Comparison of ENCODE assay signal across 9 mouse cellular contexts in the genomic region with DNA sequence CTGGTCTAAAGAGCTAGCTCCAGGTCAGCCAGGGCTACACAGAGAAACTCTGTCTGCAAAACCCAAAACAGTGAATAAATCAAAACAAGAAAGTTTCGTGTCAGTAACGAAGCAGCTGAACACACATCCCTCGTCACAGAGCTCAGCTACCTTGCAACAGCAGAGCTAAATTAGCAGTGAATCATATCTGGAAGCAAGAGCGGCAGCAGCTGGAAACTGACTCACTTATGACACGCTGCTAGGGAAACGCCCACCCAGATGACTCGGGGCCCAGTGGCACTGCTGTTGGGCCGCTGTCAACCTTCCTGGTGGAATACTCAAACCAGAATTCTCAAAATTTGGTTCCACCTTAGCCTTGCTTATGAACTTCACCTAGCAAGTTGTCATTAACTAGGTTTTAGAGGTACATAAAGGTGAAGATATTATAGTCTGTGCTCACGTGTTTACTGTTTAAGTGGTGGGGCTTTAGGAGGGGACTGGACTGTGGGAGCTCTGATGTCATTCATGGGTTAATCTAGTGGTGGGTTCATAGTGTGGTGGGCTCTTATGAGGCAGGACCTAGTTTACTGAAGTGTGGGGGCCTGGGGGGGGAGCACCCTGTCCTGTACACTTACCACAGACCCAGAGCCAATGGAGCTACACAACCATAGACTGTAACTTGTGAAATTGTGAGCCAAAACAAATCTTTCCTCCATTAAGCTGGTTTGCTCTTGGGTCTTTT. TPM values are rescaled to one million over a fixed set of nuclear protein-coding genes. Genes with fewer than 3 reads are reported as not detected.
DNase-seq lines count a peak whose midpoint lies in the region; TF ChIP-seq lines count a peak whose summit lies in the region.
"Had no signal": no experiment of that assay in that cellular context is flagged by ENCODE, and none has a peak within 500 bp of the region (broad histone marks: within the 10 kb centered on the region; RNA-seq: fewer than 3 reads in every experiment).

No protein-coding gene starts in this region.

- no peaks in the 10 kb centered on the region for H3K27me3 ChIP-seq in small intestine, adult 2 months (ENCODE audit: control insufficient read depth, insufficient read depth, low read length)
- H3K27me3 ChIP-seq: embryonic facial prominence, embryonic 12.5 days; limb, embryonic 13.5 days had no signal

- TF ChIP-seq CTCF in embryonic fibroblast, embryonic 13.5 days (IDR thresholded peaks at IDR 0.05; ENCODE audit: borderline replicate concordance, insufficient read depth, low read length) = no peak
- no peak for TF ChIP-seq CTCF in small intestine, adult 2 months (IDR thresholded peaks at IDR 0.05; ENCODE audit: extremely low read depth, insufficient read length, insufficient replicate concordance, low read depth, low read length)

- TF ChIP-seq POLR2A in embryonic fibroblast, embryonic 13.5 days (IDR thresholded peaks at IDR 0.05; ENCODE audit: low read depth, low read length) = no peak
- TF ChIP-seq POLR2A in small intestine, adult 2 months (IDR thresholded peaks at IDR 0.05; ENCODE audit: low read depth, low read length) = no peak

- 13% methylated on average over 9 of the region's 9 CpGs for WGBS in small intestine, adult 2 months

- H3K27ac ChIP-seq in embryonic fibroblast, embryonic 13.5 days (ENCODE audit: insufficient read depth, low read length) = peak overlapping the region; percentile 6; the same call in 1 of the 2 replicates
- H3K27ac ChIP-seq in small intestine, adult 2 months (ENCODE audit: insufficient read depth, low read depth, low read length) = peak overlapping the region; percentile 25; the same call in 1 of the 2 replicates
- H3K27ac ChIP-seq: embryonic facial prominence, embryonic 12.5 days; limb, embryonic 13.5 days had no signal

- no peaks in the 10 kb centered on the region for H3K36me3 ChIP-seq in small intestine, adult 2 months (ENCODE audit: control insufficient read depth, insufficient read depth, low read length)
- H3K36me3 ChIP-seq: embryonic facial prominence, embryonic 12.5 days; limb, embryonic 13.5 days had no signal

- DNase-seq in urinary bladder, postnatal 14 days (ENCODE audit: low spot score) = peak; percentile 52
- DNase-seq in urinary bladder, adult 2 months (ENCODE audit: low spot score) = no peak
- DNase-seq in kidney, postnatal 10 days = peak; percentile 54
- DNase-seq in retina, postnatal 1 day = no peak
- no peak for DNase-seq in thymus, postnatal 36 days

- no peak overlapping the region for H3K4me3 ChIP-seq in embryonic fibroblast, embryonic 13.5 days (ENCODE audit: insufficient read depth, low read length)
- no peak overlapping the region for H3K4me3 ChIP-seq in small intestine, adult 2 months (ENCODE audit: low read depth, low read length)
- H3K4me3 ChIP-seq: embryonic facial prominence, embryonic 12.5 days; limb, embryonic 13.5 days had no signal

- H3K4me1 ChIP-seq in embryonic fibroblast, embryonic 13.5 days (ENCODE audit: control insufficient read depth, insufficient read depth, low read length) = peaks cover 10% of the 10 kb centered on the region
- H3K4me1 ChIP-seq in small intestine, adult 2 months (ENCODE audit: control insufficient read depth, insufficient read depth, insufficient read length, low read length) = peaks cover 27% of the 10 kb centered on the region

RNA-seq across cellular contexts. Expression of gene Lpgat1, which starts 55.3 kb away (rescaled TPM):
- 30.0 and 33.1 TPM in 2 replicates for polyA plus RNA-seq in urinary bladder, adult 2 months (2012; rRNA removed)
- polyA plus RNA-seq in embryonic fibroblast, embryonic 13.5 days (2011; ENCODE audit: insufficient read length, low read depth, missing spikeins) = 60.5 and 66.1 TPM in 2 replicates
- polyA plus RNA-seq in small intestine, adult 2 months (2012; rRNA removed) = 17.5 and 20.1 TPM in 2 replicates

Comparison
In these comparisons a context has a peak if more than half of its experiments do, and no peak if none do; other contexts are left out.
1. DNase-seq: peak in urinary bladder, postnatal 14 days (single experiment) and kidney, postnatal 10 days (single experiment); none in urinary bladder, adult 2 months (single experiment), retina, postnatal 1 day (single experiment) and thymus, postnatal 36 days (0 of 2).